Mouse (Mus musculus) left cerebral cortex, postnatal 25 days (tissue): ENCODE measurements around the gene Gli3. TPM values are rescaled to one million over a fixed set of nuclear protein-coding genes. Genes with fewer than 3 reads are reported as not detected.

Source experiments
- DNase-seq, 2 experiments: peaks; one replicate each; pipeline ENCODE4 v3.0.0; 2022; ENCODE audit warnings: low spot score in 2 of 2, mixed read lengths in 1 of 2
- intact Hi-C: fragments of 180-260 bp; cut with DNase I; formaldehyde crosslinking; loops from one replicate; pipeline ENCODE4 v1.15.1; 2025
- total RNA-seq, 2 experiments: library from RNA; stranded (reverse); gene quantifications; 2 replicates each; pipeline ENCODE4 v1.2.3; 2021

Gli3 gene
- total RNA-seq, 2 experiments from 2014 or later: 8.2 to 11.4 TPM

DNA sequence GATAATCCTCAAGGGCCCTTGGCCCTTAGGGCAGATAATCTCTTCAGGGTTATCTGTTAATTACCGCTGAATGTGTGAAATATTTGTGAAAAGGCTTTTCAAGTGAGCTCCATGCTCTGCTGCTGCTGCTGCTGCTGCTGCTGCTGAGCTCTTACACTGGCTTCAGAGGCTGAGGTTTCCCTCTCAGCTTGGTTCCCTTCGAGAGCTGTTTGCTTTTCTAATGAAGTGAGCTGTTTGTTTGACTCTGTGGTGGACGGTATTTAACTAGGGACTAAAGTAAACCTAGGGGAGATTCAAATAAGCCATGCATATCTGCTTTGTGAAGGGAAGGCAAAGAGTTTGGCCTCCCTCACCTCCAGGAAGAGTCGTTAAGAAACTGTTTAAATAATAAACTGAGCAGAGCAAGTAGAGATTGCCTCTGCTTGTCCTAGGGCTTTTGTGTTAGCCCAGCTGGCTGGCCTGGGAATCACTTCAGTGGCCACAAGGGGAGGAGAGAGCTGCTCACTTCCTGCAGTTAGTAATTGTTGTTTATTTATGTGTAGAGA lies 139.7 kb downstream of the Gli3 start:
- DNase-seq: no peak
- intact Hi-C loops: no loop called here

GRCm38 (mm10) chr13:15604074-15604473 lies 141.0 kb downstream of the Gli3 start:
- DNase-seq: peak in 1 of 2 experiments; percentile 49
- intact Hi-C loops: no loop called here

DNA sequence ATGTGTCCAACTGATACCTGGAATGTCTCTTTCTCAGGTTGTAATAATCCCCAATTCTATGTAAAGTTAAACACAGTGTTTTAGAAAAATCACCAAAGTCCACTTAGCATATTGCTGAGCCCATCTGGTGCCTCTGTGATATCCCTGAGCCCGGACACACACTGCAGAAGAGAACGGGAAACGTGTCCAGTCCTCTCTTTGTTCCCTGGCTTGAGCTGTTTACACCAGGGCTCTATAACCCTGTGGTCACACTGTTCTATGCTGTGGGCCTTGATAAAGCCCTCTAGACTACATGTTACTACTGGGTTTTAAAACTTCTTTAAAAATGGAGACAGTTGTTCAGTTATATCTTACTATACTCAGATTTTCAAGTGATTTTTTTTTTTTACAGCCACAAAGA lies 154.4 kb downstream of the Gli3 start:
- intact Hi-C loops: no loop called here
- DNase-seq: no peak

DNA sequence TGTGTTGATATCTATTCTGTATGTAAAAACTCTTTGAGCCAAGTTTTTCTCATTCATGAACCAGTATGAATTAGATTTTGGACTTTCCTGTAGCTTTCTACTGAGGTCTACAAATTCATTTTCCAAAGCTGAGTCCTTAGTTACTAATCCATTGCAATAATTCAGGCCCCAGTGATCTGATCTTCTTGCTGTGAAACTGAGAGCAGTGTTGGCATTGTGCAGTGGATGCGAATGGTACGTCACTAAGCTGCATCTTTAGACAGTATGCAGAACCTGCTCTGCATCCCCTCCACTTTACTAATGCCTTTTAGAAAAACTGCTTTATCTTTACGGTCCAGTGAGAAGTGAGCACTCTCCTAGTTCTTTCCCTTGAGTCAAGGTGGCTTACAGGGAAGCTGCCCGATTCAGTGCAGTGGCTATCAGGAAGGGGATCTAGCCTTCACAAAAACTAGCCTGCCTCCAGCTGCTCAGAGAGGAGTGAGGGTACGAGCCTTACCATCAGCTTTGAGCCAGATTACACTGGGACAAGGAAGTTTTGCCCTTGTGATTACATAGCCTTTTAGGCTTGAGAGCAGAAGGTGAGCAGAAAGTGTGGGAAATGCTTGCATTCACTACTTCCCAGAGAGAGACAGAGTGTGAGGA lies 155.1 kb downstream of the Gli3 start:
- no peak for DNase-seq
- intact Hi-C loops: no loop called here

DNA sequence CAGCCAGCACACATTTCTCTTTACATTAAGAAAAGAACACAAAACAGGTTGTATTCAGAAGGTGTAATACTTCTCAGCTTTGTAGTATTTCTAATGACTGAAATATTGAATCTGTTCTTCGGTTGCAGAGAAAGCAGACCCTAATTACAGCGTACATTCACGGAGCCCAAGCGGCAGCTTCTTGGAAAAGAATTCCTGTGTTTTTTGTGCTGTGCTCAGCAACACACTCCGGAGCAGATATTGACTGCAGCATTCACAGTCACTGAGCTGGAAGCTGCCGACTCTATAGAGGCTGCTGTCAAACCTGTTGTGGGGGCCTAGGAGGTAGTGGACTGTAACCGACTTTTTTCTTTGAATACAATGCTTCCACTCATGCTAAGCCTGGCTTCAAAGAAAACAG lies 158.0 kb downstream of the Gli3 start:
- intact Hi-C loops: no loop called here
- no peak for DNase-seq

DNA sequence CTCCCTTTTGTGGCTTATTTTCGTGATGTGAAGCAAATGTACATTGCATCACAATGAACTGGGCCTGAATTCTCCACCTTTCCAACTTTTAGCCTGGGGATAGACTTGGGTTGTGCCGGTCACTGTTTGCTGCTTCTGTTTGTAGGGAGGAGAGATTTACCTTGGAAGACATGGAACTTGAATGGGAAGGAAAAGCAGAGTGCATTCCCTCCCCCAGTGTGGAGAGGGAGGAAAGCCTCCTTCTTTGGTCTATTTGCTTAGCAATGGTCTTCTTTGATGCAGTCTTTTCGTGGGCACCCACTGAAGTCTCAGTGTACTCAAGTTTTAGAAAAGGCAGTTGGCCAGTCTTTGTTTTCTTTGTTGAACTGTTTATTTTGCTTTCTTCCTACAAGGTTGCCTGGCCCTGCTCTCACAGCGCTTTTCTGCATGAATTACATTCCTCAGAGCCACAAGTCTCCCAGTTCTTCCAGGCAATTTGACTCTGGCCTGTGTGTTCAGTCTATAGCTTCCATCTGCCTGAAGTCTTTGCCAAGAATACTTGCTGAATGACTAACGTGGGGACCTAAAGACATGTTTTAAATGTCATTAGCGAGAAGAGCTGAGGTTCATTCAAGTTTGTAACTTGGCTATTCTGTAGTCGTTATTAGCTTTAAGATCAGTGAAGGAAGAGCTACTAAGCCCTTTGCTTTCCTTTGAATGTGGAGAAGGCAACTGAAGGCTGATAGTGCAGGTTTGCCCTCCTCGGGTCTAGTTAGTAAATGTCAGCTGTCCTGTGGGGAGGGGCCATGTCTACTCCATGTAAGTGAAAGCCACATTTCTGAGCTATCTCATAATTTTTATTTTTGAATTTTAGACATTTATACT lies 161.7 kb downstream of the Gli3 start:
- no peak for DNase-seq
- intact Hi-C loops: no loop called here

- DNase-seq: peak in 1 of 2 experiments; percentile 14
- intact Hi-C loops: loop anchor here (5.0 kb wide), 1 partner anchor 56 kb away; no protein-coding TSS in a partner anchor
These were observed 178.5 kb downstream of the Gli3 start for GRCm38 (mm10) chr13:15641548-15641947.

DNA sequence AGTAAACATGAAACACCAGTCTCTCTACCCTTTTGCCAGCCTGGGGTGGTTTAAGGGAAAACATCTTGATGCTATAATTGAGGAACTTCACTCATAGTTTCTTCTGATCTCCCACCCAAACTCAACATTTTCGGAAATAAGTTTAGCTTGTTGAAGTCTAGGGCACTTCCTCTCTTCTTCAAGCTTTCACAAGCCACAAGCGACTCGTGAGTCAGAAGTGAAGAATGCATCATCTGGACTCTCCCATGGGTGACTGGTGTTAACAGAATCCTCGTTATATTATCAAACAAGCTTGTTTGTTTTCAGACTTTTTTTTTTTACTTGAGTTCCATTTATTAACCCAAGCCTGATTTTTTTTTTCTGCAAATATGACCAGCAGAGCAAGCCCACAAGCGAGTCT lies 197.5 kb downstream of the Gli3 start:
- intact Hi-C loops: no loop called here
- DNase-seq: no peak

DNA sequence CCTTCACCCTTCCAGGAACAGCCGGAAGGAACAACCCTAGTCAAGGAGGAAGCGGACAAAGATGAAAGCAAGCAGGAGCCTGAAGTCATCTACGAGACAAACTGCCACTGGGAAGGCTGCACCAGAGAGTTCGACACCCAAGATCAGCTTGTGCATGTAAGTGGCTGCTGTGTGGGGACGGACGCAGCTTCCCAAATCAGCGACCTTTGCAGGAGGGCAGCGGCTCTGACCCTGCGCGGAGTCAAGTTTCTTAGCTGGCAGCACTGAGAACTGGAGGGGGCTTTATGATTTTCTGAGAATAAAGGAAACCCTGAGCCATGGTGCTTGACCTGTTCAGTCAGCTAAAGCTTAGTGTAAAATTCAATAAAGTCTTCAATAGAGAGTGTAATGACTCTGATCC lies 199.3 kb downstream of the Gli3 start:
- intact Hi-C loops: no loop called here
- DNase-seq: no peak

- DNase-seq: no peak
- intact Hi-C loops: no loop called here
These were observed 201.7 kb downstream of the Gli3 start for GRCm38 (mm10) chr13:15664580-15665201.

DNA sequence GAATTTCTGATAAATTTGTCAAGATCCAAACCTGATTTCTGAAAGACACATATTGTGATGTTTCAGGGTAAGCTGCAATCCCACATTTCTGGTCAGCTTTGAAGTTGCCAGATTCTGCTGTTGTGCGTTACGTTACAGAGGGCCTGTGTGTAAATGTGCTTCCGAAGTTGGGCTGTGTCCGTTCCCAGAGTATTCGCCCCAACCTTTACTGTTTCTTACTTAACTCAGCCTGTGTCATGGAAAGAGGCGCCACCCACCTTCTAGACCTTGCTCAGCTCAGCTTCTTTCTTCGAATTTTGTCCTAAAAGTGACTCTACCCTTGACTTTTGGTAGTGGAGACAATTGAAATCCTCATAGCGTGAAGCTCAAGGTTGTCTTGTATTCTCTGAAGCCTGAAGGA lies 202.5 kb downstream of the Gli3 start:
- intact Hi-C loops: no loop called here
- no peak for DNase-seq

GRCm38 (mm10) chr13:15670144-15670961 lies 207.3 kb downstream of the Gli3 start:
- intact Hi-C loops: no loop called here
- DNase-seq: no peak

GRCm38 (mm10) chr13:15670962-15671313 lies 207.9 kb downstream of the Gli3 start:
- intact Hi-C loops: no loop called here
- no peak for DNase-seq

- intact Hi-C loops: no loop called here
- DNase-seq: no peak
These were observed 212.4 kb downstream of the Gli3 start for GRCm38 (mm10) chr13:15675480-15675879.

DNA sequence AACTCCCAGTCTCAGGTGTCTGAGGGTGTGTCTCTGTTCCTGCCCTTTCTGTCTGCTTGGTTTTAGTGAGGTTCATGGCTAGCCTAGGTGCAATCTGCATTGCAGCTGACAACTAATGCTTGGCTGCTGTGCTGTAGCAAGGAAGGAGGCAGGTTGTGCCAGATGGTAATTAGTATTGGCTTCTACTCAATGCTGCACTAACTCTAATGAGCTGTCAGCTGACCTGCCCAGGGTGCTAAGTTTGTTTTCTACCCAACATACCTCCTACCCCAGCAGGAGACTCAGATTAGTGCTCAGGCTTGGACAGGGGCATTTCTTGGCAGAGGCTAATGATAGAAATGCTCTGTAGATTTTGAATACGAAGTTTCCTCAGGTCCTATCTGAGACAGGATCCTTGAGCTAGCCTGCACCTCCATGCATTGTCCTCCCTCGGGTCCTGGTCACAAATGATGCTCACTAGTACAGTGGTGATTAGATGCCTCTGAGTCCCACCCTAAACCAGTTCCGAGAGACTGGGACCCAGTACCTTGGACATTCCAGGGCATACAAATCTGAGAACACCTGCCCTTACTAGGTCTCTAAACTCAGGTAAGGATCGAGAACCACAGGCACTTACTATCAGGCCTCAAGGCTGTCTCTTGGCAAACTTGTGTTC lies 214.2 kb downstream of the Gli3 start:
- intact Hi-C loops: no loop called here
- peak in 1 of 2 experiments; percentile 19 for DNase-seq

GRCm38 (mm10) chr13:15681530-15681929 lies 218.5 kb downstream of the Gli3 start:
- DNase-seq: no peak
- intact Hi-C loops: no loop called here

DNA sequence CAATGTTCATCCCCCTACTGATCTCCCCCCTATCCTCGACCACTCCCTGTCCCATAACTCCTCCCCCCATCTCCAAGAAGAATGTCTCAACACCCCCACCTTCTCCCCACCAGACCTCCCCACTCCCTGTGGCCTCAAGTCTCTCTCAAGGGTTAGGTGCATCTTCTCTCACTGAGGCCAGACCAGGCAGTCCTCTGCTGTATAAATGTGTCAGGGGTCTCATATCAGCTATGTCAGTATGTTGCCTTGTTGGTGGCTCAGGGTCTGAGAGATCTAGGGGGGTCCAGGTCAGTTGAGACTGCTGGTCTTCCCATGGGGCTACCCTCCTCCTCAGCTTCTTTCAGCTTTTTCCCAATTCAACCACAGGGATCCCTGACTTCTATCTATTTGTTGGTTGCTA lies 220.0 kb downstream of the Gli3 start:
- DNase-seq: no peak
- intact Hi-C loops: no loop called here

DNA sequence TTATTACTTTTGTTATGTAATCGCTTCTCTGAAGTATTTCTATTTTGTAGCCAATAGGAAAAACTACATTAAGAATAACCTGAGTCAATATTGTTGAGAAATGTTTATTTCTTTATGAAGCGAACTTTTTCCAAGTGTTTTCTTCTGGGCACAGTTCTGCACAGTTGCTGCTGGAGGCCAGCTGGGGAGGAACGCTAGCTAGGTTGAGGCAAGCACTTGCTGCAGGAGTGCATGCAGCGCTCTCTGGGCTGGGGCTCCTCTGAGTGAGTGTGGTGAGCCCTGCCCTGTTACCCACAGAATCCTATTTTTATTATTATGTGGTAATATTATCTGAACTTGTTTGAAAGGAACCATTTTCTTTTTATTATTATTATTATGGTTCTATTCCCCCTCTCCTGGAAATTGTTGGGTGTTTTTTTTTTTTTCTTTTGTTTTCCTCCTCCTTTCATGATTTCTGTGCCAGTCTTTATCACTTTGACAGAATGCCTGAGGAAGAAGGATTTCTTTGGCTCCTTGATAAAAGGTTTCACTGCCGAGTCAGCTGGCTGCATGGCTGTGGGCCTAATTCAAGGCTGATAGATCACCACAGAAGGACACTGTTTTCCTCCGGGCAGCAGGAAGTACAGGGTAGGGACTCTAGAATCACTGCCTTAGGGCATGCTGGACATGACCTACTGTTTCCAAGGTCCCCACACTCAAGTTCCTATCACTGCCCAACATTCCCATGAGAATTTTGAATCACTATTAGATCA lies 225.2 kb downstream of the Gli3 start:
- no peak for DNase-seq
- intact Hi-C loops: loop anchor here (5.0 kb wide), 1 partner anchor 36 kb away; no protein-coding TSS in a partner anchor
